Mouse (Mus musculus) bone marrow, adult 2 months (tissue): Measurements from ENCODE around the gene Pid1.

Experiments
- CTCF ChIP-seq: fragments of 200-500 bp; IDR thresholded peaks from 2 replicates; pipeline ENCODE4 v1.5.1; 2011; ENCODE audit warnings: low read length, control low read depth; ENCODE audit not compliant: control insufficient read depth, insufficient read depth
- POLR2A ChIP-seq: fragments of 200-500 bp; IDR thresholded peaks from 2 replicates; pipeline ENCODE4 v1.6.1; 2011; ENCODE audit warnings: low read depth, mild to moderate bottlenecking, control low read depth, low read length, borderline replicate concordance; ENCODE audit not compliant: control insufficient read depth

DNA sequence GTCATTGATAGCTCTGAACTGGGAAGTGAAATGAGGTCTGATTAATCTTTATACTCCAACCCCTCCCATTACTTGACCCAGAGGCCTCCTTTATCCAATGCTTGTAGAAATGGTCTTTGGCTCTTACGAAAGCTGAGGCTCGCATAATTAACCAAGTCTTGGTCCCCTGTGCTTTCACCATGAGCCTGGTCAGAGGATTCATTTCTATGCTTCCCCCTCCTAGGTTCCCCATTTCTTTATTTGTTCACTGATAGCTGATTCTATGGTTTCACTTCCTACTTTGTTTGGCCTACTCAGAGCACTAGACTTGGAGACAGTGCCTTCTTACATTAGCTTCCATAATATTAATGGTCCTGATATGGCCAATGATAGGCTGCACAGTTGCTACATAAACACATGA lies 13.7 kb downstream of the Pid1 start:
- no peak for TF ChIP-seq POLR2A
- TF ChIP-seq CTCF: no peak
